Mouse (Mus musculus): ENCODE results near the gene Slc43a1. TPM values are rescaled to one million over a fixed set of nuclear protein-coding genes. Genes with fewer than 3 reads are reported as not detected.
"Not testable (repeated sequence)": the region's sequence is repeated elsewhere in the genome, so short reads cannot be mapped to it uniquely, and the experiment has no call there.

Gene Slc43a1
- total RNA-seq (2014; fragmentation: Nextera tagmentation) (96.3 and 117 TPM in 2 replicates), total RNA-seq (2017) (40.1 and 70.3 TPM in 2 replicates)

- ATAC-seq (replicated peaks; ENCODE audit: low FRiP score, low TSS enrichment, poor library complexity, severe bottlenecking), result no peak
Measured at GRCm38 (mm10) chr2:84838593-84838949, at the start of gene Slc43a1. Gene Slc43a1 (plus strand): TSS chr2:84838850.

- ATAC-seq (replicated peaks; ENCODE audit: low FRiP score, low TSS enrichment, poor library complexity, severe bottlenecking), result no peak
Measured at GRCm38 (mm10) chr2:84790418-84790817, 48.2 kb upstream of the Slc43a1 start.

- no peak for ATAC-seq (replicated peaks; ENCODE audit: low FRiP score, low TSS enrichment, poor library complexity, severe bottlenecking)
Measured at GRCm38 (mm10) chr2:84792516-84792915, 46.1 kb upstream of the Slc43a1 start.

- peak; percentile 81 for ATAC-seq (replicated peaks; ENCODE audit: low FRiP score, low TSS enrichment, poor library complexity, severe bottlenecking)
Measured at GRCm38 (mm10) chr2:84793154-84793553, 45.5 kb upstream of the Slc43a1 start.

GRCm38 (mm10) chr2:84793871-84794270 is 44.8 kb upstream of the Slc43a1 start:
- ATAC-seq (replicated peaks; ENCODE audit: low FRiP score, low TSS enrichment, poor library complexity, severe bottlenecking), result no peak

- ATAC-seq (replicated peaks; ENCODE audit: low FRiP score, low TSS enrichment, poor library complexity, severe bottlenecking), result peak; percentile 49
Measured at GRCm38 (mm10) chr2:84797833-84798492, 40.7 kb upstream of the Slc43a1 start.

- peak; percentile 96 for ATAC-seq (replicated peaks; ENCODE audit: low FRiP score, low TSS enrichment, poor library complexity, severe bottlenecking)
Measured at GRCm38 (mm10) chr2:84798493-84798921, 40.1 kb upstream of the Slc43a1 start, which contains the start of gene Ube2l6. Gene Ube2l6 (plus strand): TSS chr2:84798828.

GRCm38 (mm10) chr2:84799041-84799561 is 39.5 kb upstream of the Slc43a1 start:
- peak; percentile 67 for ATAC-seq (replicated peaks; ENCODE audit: low FRiP score, low TSS enrichment, poor library complexity, severe bottlenecking)

GRCm38 (mm10) chr2:84800304-84800703 is 38.3 kb upstream of the Slc43a1 start:
- ATAC-seq (replicated peaks; ENCODE audit: low FRiP score, low TSS enrichment, poor library complexity, severe bottlenecking), result no peak

GRCm38 (mm10) chr2:84801223-84801622 is 37.4 kb upstream of the Slc43a1 start:
- ATAC-seq (replicated peaks; ENCODE audit: low FRiP score, low TSS enrichment, poor library complexity, severe bottlenecking), result not testable (repeated sequence)

GRCm38 (mm10) chr2:84803963-84804362 is 34.7 kb upstream of the Slc43a1 start:
- no peak for ATAC-seq (replicated peaks; ENCODE audit: low FRiP score, low TSS enrichment, poor library complexity, severe bottlenecking)

- no peak for ATAC-seq (replicated peaks; ENCODE audit: low FRiP score, low TSS enrichment, poor library complexity, severe bottlenecking)
Measured at GRCm38 (mm10) chr2:84806546-84806945, 32.1 kb upstream of the Slc43a1 start.

- no peak for ATAC-seq (replicated peaks; ENCODE audit: low FRiP score, low TSS enrichment, poor library complexity, severe bottlenecking)
Measured at GRCm38 (mm10) chr2:84809330-84809729, 29.3 kb upstream of the Slc43a1 start.

GRCm38 (mm10) chr2:84810526-84810885 is 28.1 kb upstream of the Slc43a1 start:
- ATAC-seq (replicated peaks; ENCODE audit: low FRiP score, low TSS enrichment, poor library complexity, severe bottlenecking), result no peak

- ATAC-seq (replicated peaks; ENCODE audit: low FRiP score, low TSS enrichment, poor library complexity, severe bottlenecking), result peak; percentile 52
Measured at GRCm38 (mm10) chr2:84810886-84811577, 27.6 kb upstream of the Slc43a1 start.

- ATAC-seq (replicated peaks; ENCODE audit: low FRiP score, low TSS enrichment, poor library complexity, severe bottlenecking), result peak; percentile 87
Measured at GRCm38 (mm10) chr2:84811880-84812279, 26.8 kb upstream of the Slc43a1 start.

- ATAC-seq (replicated peaks; ENCODE audit: low FRiP score, low TSS enrichment, poor library complexity, severe bottlenecking), result no peak
Measured at GRCm38 (mm10) chr2:84812676-84813075, 26.0 kb upstream of the Slc43a1 start.

- no peak for ATAC-seq (replicated peaks; ENCODE audit: low FRiP score, low TSS enrichment, poor library complexity, severe bottlenecking)
Measured at GRCm38 (mm10) chr2:84819861-84820260, 18.8 kb upstream of the Slc43a1 start.

GRCm38 (mm10) chr2:84822552-84822951 is 16.1 kb upstream of the Slc43a1 start, which contains the start of gene Smtnl1:
Gene Smtnl1 (minus strand): TSS chr2:84822652.
- no peak for ATAC-seq (replicated peaks; ENCODE audit: low FRiP score, low TSS enrichment, poor library complexity, severe bottlenecking)

GRCm38 (mm10) chr2:84823237-84823636 is 15.4 kb upstream of the Slc43a1 start:
- no peak for ATAC-seq (replicated peaks; ENCODE audit: low FRiP score, low TSS enrichment, poor library complexity, severe bottlenecking)
